Mouse (Mus musculus): ENCODE data around the gene Stap2.

- TF ChIP-seq TCF12 (IDR thresholded peaks at IDR 0.05; ENCODE audit: insufficient read depth, poor library complexity, severe bottlenecking), result no peak
- TF ChIP-seq SRF (IDR thresholded peaks at IDR 0.05; ENCODE audit: control insufficient read depth, insufficient read length, low read depth), result no peak
- TF ChIP-seq POLR2AphosphoS2 (IDR thresholded peaks at IDR 0.05; ENCODE audit: insufficient read length, low read depth), result no peak
Measured at GRCm38 (mm10) chr17:55968210-55968609, 37.2 kb downstream of the Stap2 start.
